Mouse (Mus musculus): Measurements from ENCODE around the gene Dram1. TPM values are rescaled to one million over a fixed set of nuclear protein-coding genes. Genes with fewer than 3 reads are reported as not detected.
A peak's percentile ranks its signal among the peaks of the same experiment; 100 is the strongest.

Dram1 gene
- polyA plus RNA-seq, 1 experiment = 0.80 TPM

- no peak for TF ChIP-seq POLR2A (IDR thresholded peaks at IDR 0.05; ENCODE audit: borderline replicate concordance, insufficient read depth, low read length)
- no peak for TF ChIP-seq CTCF (IDR thresholded peaks at IDR 0.05; ENCODE audit: borderline replicate concordance, insufficient read depth, low read depth, low read length)
- H3K4me3 ChIP-seq (replicated peaks; ENCODE audit: insufficient read depth, low read depth, low read length) = peak overlapping the region; percentile 63
- peak; percentile 27 for DNase-seq
- 2% methylated on average over 41 of the region's 47 CpGs for WGBS
- H3K27ac ChIP-seq (ENCODE audit: insufficient read depth, low read length) = no peak overlapping the region
- H3K27me3 ChIP-seq (ENCODE audit: control insufficient read depth, insufficient read depth, low read length) = no peaks in the 10 kb centered on the region; the same call in 1 of the 2 replicates
- H3K4me1 ChIP-seq (ENCODE audit: control insufficient read depth, insufficient read depth, low read length) = peaks cover 5% of the 10 kb centered on the region; the same call in 1 of the 2 replicates
Observed at GRCm38 (mm10) chr10:88356983-88357559, 21.8 kb downstream of the Dram1 start.

- WGBS = 10% methylated on average over 21 of the region's 21 CpGs
- H3K27ac ChIP-seq (ENCODE audit: insufficient read depth, low read length) = no peak overlapping the region
- TF ChIP-seq CTCF (IDR thresholded peaks at IDR 0.05; ENCODE audit: borderline replicate concordance, insufficient read depth, low read depth, low read length) = no peak
- TF ChIP-seq POLR2A (IDR thresholded peaks at IDR 0.05; ENCODE audit: borderline replicate concordance, insufficient read depth, low read length) = no peak
- no peaks in the 10 kb centered on the region; the same call in 1 of the 2 replicates for H3K27me3 ChIP-seq (ENCODE audit: control insufficient read depth, insufficient read depth, low read length)
- no peak for DNase-seq
- peaks cover 5% of the 10 kb centered on the region; the same call in 1 of the 2 replicates for H3K4me1 ChIP-seq (ENCODE audit: control insufficient read depth, insufficient read depth, low read length)
- peak overlapping the region; percentile 63 for H3K4me3 ChIP-seq (replicated peaks; ENCODE audit: insufficient read depth, low read depth, low read length)
Observed at GRCm38 (mm10) chr10:88356114-88356982, 22.5 kb downstream of the Dram1 start.

GRCm38 (mm10) chr10:88354599-88354998, 24.3 kb downstream of the Dram1 start:
- WGBS = 90% methylated on average over 5 of the region's 5 CpGs
- H3K4me1 ChIP-seq (ENCODE audit: control insufficient read depth, insufficient read depth, low read length) = peaks cover 5% of the 10 kb centered on the region; the same call in 1 of the 2 replicates
- H3K27me3 ChIP-seq (ENCODE audit: control insufficient read depth, insufficient read depth, low read length) = no peaks in the 10 kb centered on the region; the same call in 1 of the 2 replicates
- TF ChIP-seq POLR2A (IDR thresholded peaks at IDR 0.05; ENCODE audit: borderline replicate concordance, insufficient read depth, low read length) (no peak), CTCF (IDR thresholded peaks at IDR 0.05; ENCODE audit: borderline replicate concordance, insufficient read depth, low read depth, low read length) (no peak)
- no peak for DNase-seq
- no peak overlapping the region for H3K27ac ChIP-seq (ENCODE audit: insufficient read depth, low read length)
- no peak overlapping the region for H3K4me3 ChIP-seq (replicated peaks; ENCODE audit: insufficient read depth, low read depth, low read length)

- Histone ChIP-seq H3K4me1 (ENCODE audit: control insufficient read depth, insufficient read depth, low read length) (peaks cover 5% of the 10 kb centered on the region; the same call in 1 of the 2 replicates), H3K27ac (ENCODE audit: insufficient read depth, low read length) (no peak overlapping the region), H3K4me3 (replicated peaks; ENCODE audit: insufficient read depth, low read depth, low read length) (no peak overlapping the region), H3K27me3 (ENCODE audit: control insufficient read depth, insufficient read depth, low read length) (no peaks in the 10 kb centered on the region; the same call in 1 of the 2 replicates)
- TF ChIP-seq POLR2A (IDR thresholded peaks at IDR 0.05; ENCODE audit: borderline replicate concordance, insufficient read depth, low read length) (no peak), CTCF (IDR thresholded peaks at IDR 0.05; ENCODE audit: borderline replicate concordance, insufficient read depth, low read depth, low read length) (no peak)
- WGBS = 94% methylated on average over 2 of the region's 2 CpGs
- no peak for DNase-seq
Observed at GRCm38 (mm10) chr10:88352549-88352948, 26.3 kb downstream of the Dram1 start.

GRCm38 (mm10) chr10:88351411-88352103, 27.3 kb downstream of the Dram1 start:
- DNase-seq = no peak
- Histone ChIP-seq H3K27me3 (ENCODE audit: control insufficient read depth, insufficient read depth, low read length) (no peaks in the 10 kb centered on the region; the same call in 1 of the 2 replicates), H3K4me3 (replicated peaks; ENCODE audit: insufficient read depth, low read depth, low read length) (no peak overlapping the region), H3K4me1 (ENCODE audit: control insufficient read depth, insufficient read depth, low read length) (peaks cover under 1% of the 10 kb centered on the region; the same call in 1 of the 2 replicates), H3K27ac (ENCODE audit: insufficient read depth, low read length) (no peak overlapping the region)
- TF ChIP-seq CTCF (IDR thresholded peaks at IDR 0.05; ENCODE audit: borderline replicate concordance, insufficient read depth, low read depth, low read length) (no peak), POLR2A (IDR thresholded peaks at IDR 0.05; ENCODE audit: borderline replicate concordance, insufficient read depth, low read length) (no peak)
- 78% methylated on average over 5 of the region's 5 CpGs for WGBS

- TF ChIP-seq CTCF (IDR thresholded peaks at IDR 0.05; ENCODE audit: borderline replicate concordance, insufficient read depth, low read depth, low read length) (no peak), POLR2A (IDR thresholded peaks at IDR 0.05; ENCODE audit: borderline replicate concordance, insufficient read depth, low read length) (no peak)
- Histone ChIP-seq H3K27me3 (ENCODE audit: control insufficient read depth, insufficient read depth, low read length) (no peaks in the 10 kb centered on the region), H3K4me1 (ENCODE audit: control insufficient read depth, insufficient read depth, low read length) (no peaks in the 10 kb centered on the region), H3K27ac (ENCODE audit: insufficient read depth, low read length) (no peak overlapping the region), H3K4me3 (replicated peaks; ENCODE audit: insufficient read depth, low read depth, low read length) (no peak overlapping the region)
- no peak for DNase-seq
- WGBS = 51% methylated on average over 2 of the region's 2 CpGs
Observed at GRCm38 (mm10) chr10:88350687-88351086, 28.2 kb downstream of the Dram1 start.

- Histone ChIP-seq H3K4me1 (ENCODE audit: control insufficient read depth, insufficient read depth, low read length) (no peaks in the 10 kb centered on the region), H3K4me3 (replicated peaks; ENCODE audit: insufficient read depth, low read depth, low read length) (no peak overlapping the region), H3K27ac (ENCODE audit: insufficient read depth, low read length) (no peak overlapping the region), H3K27me3 (ENCODE audit: control insufficient read depth, insufficient read depth, low read length) (no peaks in the 10 kb centered on the region)
- no peak for DNase-seq
- WGBS = 19% methylated on average over 8 of the region's 8 CpGs
- TF ChIP-seq POLR2A (IDR thresholded peaks at IDR 0.05; ENCODE audit: borderline replicate concordance, insufficient read depth, low read length) (no peak), CTCF (IDR thresholded peaks at IDR 0.05; ENCODE audit: borderline replicate concordance, insufficient read depth, low read depth, low read length) (no peak)
Observed at GRCm38 (mm10) chr10:88349800-88350199, 29.1 kb downstream of the Dram1 start.

All from cerebellum, adult 2 months (tissue).